Mouse (Mus musculus): ENCODE measurements around the gene Prss12. TPM values are rescaled to one million over a fixed set of nuclear protein-coding genes. Genes with fewer than 3 reads are reported as not detected.
"Not testable (repeated sequence)": the region's sequence is repeated elsewhere in the genome, so short reads cannot be mapped to it uniquely, and the experiment has no call there.

The Prss12 gene
- polyA plus RNA-seq, 1 experiment from 2014 or later = 9.4 TPM

- Histone ChIP-seq H3K36me3 (ENCODE audit: insufficient read depth, low read length) (no peaks in the 10 kb centered on the region), H3K4me2 (replicated peaks; ENCODE audit: low read depth, low read length) (no peak overlapping the region), H3K9me3 (ENCODE audit: low read length) (no peaks in the 10 kb centered on the region), H3K4me1 (ENCODE audit: insufficient read depth, low read length) (no peaks in the 10 kb centered on the region), H3K9ac (replicated peaks; ENCODE audit: low read length) (no peak overlapping the region), H3K4me3 (ENCODE audit: low read length) (no peak overlapping the region), H3K27ac (ENCODE audit: low read length) (no peak overlapping the region), H3K27me3 (ENCODE audit: insufficient read depth, low read length) (no peaks in the 10 kb centered on the region)
- WGBS = 91% methylated on average over 1 of the region's 1 CpGs
- no peak for ATAC-seq (ENCODE audit: low FRiP score, low TSS enrichment)
Measured at GRCm38 (mm10) chr3:123460436-123460835, 13.7 kb downstream of the Prss12 start.

- H3K36me3 ChIP-seq (ENCODE audit: insufficient read depth, low read length) = no peaks in the 10 kb centered on the region
- H3K4me1 ChIP-seq (ENCODE audit: insufficient read depth, low read length) = no peaks in the 10 kb centered on the region
- H3K4me2 ChIP-seq (replicated peaks; ENCODE audit: low read depth, low read length) = no peak overlapping the region
- no peak overlapping the region for H3K9ac ChIP-seq (replicated peaks; ENCODE audit: low read length)
- no peak overlapping the region for H3K4me3 ChIP-seq (ENCODE audit: low read length)
- WGBS = 83% methylated on average over 6 of the region's 6 CpGs
- no peaks in the 10 kb centered on the region for H3K9me3 ChIP-seq (ENCODE audit: low read length)
- ATAC-seq (ENCODE audit: low FRiP score, low TSS enrichment) = no peak
- no peak overlapping the region for H3K27ac ChIP-seq (ENCODE audit: low read length)
- H3K27me3 ChIP-seq (ENCODE audit: insufficient read depth, low read length) = no peaks in the 10 kb centered on the region
Measured at GRCm38 (mm10) chr3:123462264-123462663, 15.6 kb downstream of the Prss12 start.

- Histone ChIP-seq H3K27ac (ENCODE audit: low read length) (no peak overlapping the region), H3K4me1 (ENCODE audit: insufficient read depth, low read length) (no peaks in the 10 kb centered on the region), H3K4me3 (ENCODE audit: low read length) (no peak overlapping the region), H3K27me3 (ENCODE audit: insufficient read depth, low read length) (no peaks in the 10 kb centered on the region), H3K4me2 (replicated peaks; ENCODE audit: low read depth, low read length) (no peak overlapping the region), H3K36me3 (ENCODE audit: insufficient read depth, low read length) (no peaks in the 10 kb centered on the region), H3K9ac (replicated peaks; ENCODE audit: low read length) (no peak overlapping the region), H3K9me3 (ENCODE audit: low read length) (no peaks in the 10 kb centered on the region)
- WGBS = 55% methylated on average over 3 of the region's 3 CpGs
- no peak for ATAC-seq (ENCODE audit: low FRiP score, low TSS enrichment)
Measured at GRCm38 (mm10) chr3:123476833-123477232, 30.1 kb downstream of the Prss12 start.

GRCm38 (mm10) chr3:123481266-123481665 is 34.6 kb downstream of the Prss12 start:
- no peaks in the 10 kb centered on the region for H3K27me3 ChIP-seq (ENCODE audit: insufficient read depth, low read length)
- H3K4me2 ChIP-seq (replicated peaks; ENCODE audit: low read depth, low read length) = no peak overlapping the region
- no peak for ATAC-seq (ENCODE audit: low FRiP score, low TSS enrichment)
- H3K36me3 ChIP-seq (ENCODE audit: insufficient read depth, low read length) = no peaks in the 10 kb centered on the region
- H3K9me3 ChIP-seq (ENCODE audit: low read length) = no peaks in the 10 kb centered on the region
- no peak overlapping the region for H3K9ac ChIP-seq (replicated peaks; ENCODE audit: low read length)
- no peak overlapping the region for H3K27ac ChIP-seq (ENCODE audit: low read length)
- H3K4me1 ChIP-seq (ENCODE audit: insufficient read depth, low read length) = no peaks in the 10 kb centered on the region
- no peak overlapping the region for H3K4me3 ChIP-seq (ENCODE audit: low read length)
- 84% methylated on average over 6 of the region's 6 CpGs for WGBS

GRCm38 (mm10) chr3:123491814-123492213 is 45.1 kb downstream of the Prss12 start:
- Histone ChIP-seq H3K9ac (replicated peaks; ENCODE audit: low read length) (no peak overlapping the region), H3K4me2 (replicated peaks; ENCODE audit: low read depth, low read length) (no peak overlapping the region), H3K36me3 (ENCODE audit: insufficient read depth, low read length) (no peaks in the 10 kb centered on the region), H3K9me3 (ENCODE audit: low read length) (no peaks in the 10 kb centered on the region), H3K4me1 (ENCODE audit: insufficient read depth, low read length) (no peaks in the 10 kb centered on the region), H3K27me3 (ENCODE audit: insufficient read depth, low read length) (no peaks in the 10 kb centered on the region), H3K4me3 (ENCODE audit: low read length) (no peak overlapping the region), H3K27ac (ENCODE audit: low read length) (no peak overlapping the region)
- no peak for ATAC-seq (ENCODE audit: low FRiP score, low TSS enrichment)
- 89% methylated on average over 1 of the region's 1 CpGs for WGBS

GRCm38 (mm10) chr3:123493163-123493562 is 46.5 kb downstream of the Prss12 start:
- H3K27ac ChIP-seq (ENCODE audit: low read length) = no peak overlapping the region
- no peaks in the 10 kb centered on the region for H3K9me3 ChIP-seq (ENCODE audit: low read length)
- H3K4me1 ChIP-seq (ENCODE audit: insufficient read depth, low read length) = no peaks in the 10 kb centered on the region
- no peak for ATAC-seq (ENCODE audit: low FRiP score, low TSS enrichment)
- 92% methylated on average over 3 of the region's 3 CpGs for WGBS
- H3K4me3 ChIP-seq (ENCODE audit: low read length) = no peak overlapping the region
- H3K4me2 ChIP-seq (replicated peaks; ENCODE audit: low read depth, low read length) = no peak overlapping the region
- no peaks in the 10 kb centered on the region for H3K27me3 ChIP-seq (ENCODE audit: insufficient read depth, low read length)
- no peaks in the 10 kb centered on the region for H3K36me3 ChIP-seq (ENCODE audit: insufficient read depth, low read length)
- no peak overlapping the region for H3K9ac ChIP-seq (replicated peaks; ENCODE audit: low read length)

- Histone ChIP-seq H3K9me3 (ENCODE audit: low read length) (no peaks in the 10 kb centered on the region), H3K27ac (ENCODE audit: low read length) (no peak overlapping the region), H3K4me3 (ENCODE audit: low read length) (no peak overlapping the region), H3K36me3 (ENCODE audit: insufficient read depth, low read length) (no peaks in the 10 kb centered on the region), H3K4me1 (ENCODE audit: insufficient read depth, low read length) (no peaks in the 10 kb centered on the region), H3K4me2 (replicated peaks; ENCODE audit: low read depth, low read length) (no peak overlapping the region), H3K27me3 (ENCODE audit: insufficient read depth, low read length) (no peaks in the 10 kb centered on the region), H3K9ac (replicated peaks; ENCODE audit: low read length) (no peak overlapping the region)
- no peak for ATAC-seq (ENCODE audit: low FRiP score, low TSS enrichment)
- WGBS = 79% methylated on average over 6 of the region's 6 CpGs
Measured at GRCm38 (mm10) chr3:123495088-123495487, 48.4 kb downstream of the Prss12 start.

GRCm38 (mm10) chr3:123498787-123499186 is 52.1 kb downstream of the Prss12 start:
- no peaks in the 10 kb centered on the region for H3K4me1 ChIP-seq (ENCODE audit: insufficient read depth, low read length)
- 80% methylated on average over 5 of the region's 5 CpGs for WGBS
- H3K27me3 ChIP-seq (ENCODE audit: insufficient read depth, low read length) = no peaks in the 10 kb centered on the region
- H3K27ac ChIP-seq (ENCODE audit: low read length) = no peak overlapping the region
- H3K4me3 ChIP-seq (ENCODE audit: low read length) = no peak overlapping the region
- H3K9ac ChIP-seq (replicated peaks; ENCODE audit: low read length) = no peak overlapping the region
- no peaks in the 10 kb centered on the region for H3K9me3 ChIP-seq (ENCODE audit: low read length)
- H3K4me2 ChIP-seq (replicated peaks; ENCODE audit: low read depth, low read length) = no peak overlapping the region
- H3K36me3 ChIP-seq (ENCODE audit: insufficient read depth, low read length) = no peaks in the 10 kb centered on the region
- ATAC-seq (ENCODE audit: low FRiP score, low TSS enrichment) = no peak

- H3K4me1 ChIP-seq (ENCODE audit: insufficient read depth, low read length) = peaks cover 11% of the 10 kb centered on the region
- not testable (repeated sequence) for H3K4me3 ChIP-seq (ENCODE audit: low read length); H3K9ac ChIP-seq (replicated peaks; ENCODE audit: low read length); H3K4me2 ChIP-seq (replicated peaks; ENCODE audit: low read depth, low read length); H3K36me3 ChIP-seq (ENCODE audit: insufficient read depth, low read length); ATAC-seq (ENCODE audit: low FRiP score, low TSS enrichment); H3K9me3 ChIP-seq (ENCODE audit: low read length); H3K27ac ChIP-seq (ENCODE audit: low read length); H3K27me3 ChIP-seq (ENCODE audit: insufficient read depth, low read length)
- 88% methylated on average over 2 of the region's 2 CpGs for WGBS
Measured at GRCm38 (mm10) chr3:123501798-123502197, 55.1 kb downstream of the Prss12 start.

- ATAC-seq (ENCODE audit: low FRiP score, low TSS enrichment) = no peak
- Histone ChIP-seq H3K36me3 (ENCODE audit: insufficient read depth, low read length) (peaks cover 9% of the 10 kb centered on the region; the same call in 1 of the 2 replicates), H3K4me3 (ENCODE audit: low read length) (no peak overlapping the region), H3K9ac (replicated peaks; ENCODE audit: low read length) (no peak overlapping the region), H3K27me3 (ENCODE audit: insufficient read depth, low read length) (no peaks in the 10 kb centered on the region), H3K4me2 (replicated peaks; ENCODE audit: low read depth, low read length) (no peak overlapping the region), H3K4me1 (ENCODE audit: insufficient read depth, low read length) (peaks cover 16% of the 10 kb centered on the region), H3K27ac (ENCODE audit: low read length) (no peak overlapping the region), H3K9me3 (ENCODE audit: low read length) (no peaks in the 10 kb centered on the region)
- WGBS = 73% methylated on average over 6 of the region's 6 CpGs
Measured at GRCm38 (mm10) chr3:123503943-123504342, 57.2 kb downstream of the Prss12 start.
